Mouse (Mus musculus): Measurements from ENCODE around the gene Serpinb5. TPM values are rescaled to one million over a fixed set of nuclear protein-coding genes. Genes with fewer than 3 reads are reported as not detected.

The Serpinb5 gene
- not detected in 2 replicates for polyA plus RNA-seq (2016; fragmentation: Nextera tagmentation; extraction: Ambion mirVana)

DNA sequence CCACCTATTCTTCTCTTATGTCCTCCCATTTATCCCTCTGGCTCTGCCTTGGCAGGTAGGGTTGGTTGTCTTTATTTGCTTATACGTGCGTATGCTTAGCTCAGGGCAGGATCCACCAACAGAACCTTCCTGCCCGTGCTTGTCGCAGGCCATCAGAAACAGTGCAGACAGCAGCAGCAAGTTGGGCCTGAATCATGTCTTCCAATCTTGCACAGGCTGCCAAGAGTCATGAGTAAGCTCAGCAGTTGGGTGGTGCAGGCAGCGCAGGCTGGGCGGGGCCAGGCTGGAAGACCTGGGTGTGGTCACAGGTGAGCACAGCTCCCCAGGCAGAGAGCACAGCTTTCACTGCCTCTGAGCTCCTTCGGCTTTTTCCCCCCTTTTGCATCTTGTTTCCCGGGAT, at the start of gene Serpinb5:
TSS of gene Serpinb5 (plus strand) at position 327 of the 400 bp plus-strand sequence.
- H3K27me3 ChIP-seq (ENCODE audit: insufficient read depth, poor library complexity, severe bottlenecking) = no peaks in the 10 kb centered on the region
- no peaks in the 10 kb centered on the region for H3K4me1 ChIP-seq (replicated peaks)
- no peaks in the 10 kb centered on the region for H3K9me3 ChIP-seq
- 64% methylated on average over 8 of the region's 8 CpGs for WGBS
- no peak for DNase-seq (ENCODE audit: low spot score)
- H3K27ac ChIP-seq = no peak within 1 kb of the TSS
- no peaks in the 10 kb centered on the region for H3K36me3 ChIP-seq
- no peak within 1 kb of the TSS for H3K4me3 ChIP-seq

DNA sequence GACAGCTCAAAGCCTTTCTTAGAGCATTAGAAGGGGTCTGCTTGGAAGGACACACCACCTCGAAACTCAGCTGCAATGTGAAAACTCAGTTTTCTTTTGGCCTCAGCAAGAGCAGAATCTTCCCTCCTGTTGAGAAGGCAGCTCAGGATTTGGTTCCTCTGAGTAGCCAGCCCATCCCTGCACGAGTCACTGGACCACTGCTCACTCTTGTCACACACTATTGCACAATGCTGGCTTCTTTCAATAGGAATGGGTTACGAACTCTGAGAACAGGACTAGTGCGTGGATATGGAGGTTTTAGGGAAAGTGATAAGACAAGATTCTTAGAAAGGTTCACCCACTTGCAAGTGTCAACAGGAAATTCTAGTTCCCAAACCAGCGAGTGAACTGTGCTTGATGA, 46.1 kb upstream of the Serpinb5 start:
- H3K27me3 ChIP-seq (ENCODE audit: insufficient read depth, poor library complexity, severe bottlenecking) = no peaks in the 10 kb centered on the region
- H3K4me3 ChIP-seq = no peak overlapping the region
- no peaks in the 10 kb centered on the region for H3K36me3 ChIP-seq
- H3K4me1 ChIP-seq (replicated peaks) = no peaks in the 10 kb centered on the region
- H3K9me3 ChIP-seq = no peaks in the 10 kb centered on the region
- no peak for DNase-seq (ENCODE audit: low spot score)
- WGBS = 72% methylated on average over 5 of the region's 5 CpGs
- H3K27ac ChIP-seq = no peak overlapping the region

DNA sequence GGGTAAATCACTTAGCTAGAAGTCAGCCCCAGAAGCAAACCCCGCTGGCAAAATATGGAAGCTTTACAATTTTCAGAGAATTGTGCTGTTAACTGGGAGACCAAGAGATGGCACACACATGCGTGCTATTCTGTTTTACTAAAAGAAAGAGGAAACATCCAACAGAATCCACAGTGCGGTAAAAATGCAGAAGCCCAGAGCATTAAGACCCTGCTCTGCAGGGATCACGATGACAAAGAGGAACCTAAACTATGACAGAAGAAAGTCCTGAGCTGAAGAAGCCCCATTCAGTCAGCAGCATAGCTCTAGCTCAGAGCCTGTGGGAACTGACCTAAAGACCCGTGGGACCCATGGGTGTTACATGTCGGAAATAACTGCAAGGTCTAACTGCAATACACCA, 45.7 kb upstream of the Serpinb5 start:
- WGBS = 87% methylated on average over 6 of the region's 6 CpGs
- Histone ChIP-seq H3K4me1 (replicated peaks) (no peaks in the 10 kb centered on the region), H3K36me3 (no peaks in the 10 kb centered on the region)

DNA sequence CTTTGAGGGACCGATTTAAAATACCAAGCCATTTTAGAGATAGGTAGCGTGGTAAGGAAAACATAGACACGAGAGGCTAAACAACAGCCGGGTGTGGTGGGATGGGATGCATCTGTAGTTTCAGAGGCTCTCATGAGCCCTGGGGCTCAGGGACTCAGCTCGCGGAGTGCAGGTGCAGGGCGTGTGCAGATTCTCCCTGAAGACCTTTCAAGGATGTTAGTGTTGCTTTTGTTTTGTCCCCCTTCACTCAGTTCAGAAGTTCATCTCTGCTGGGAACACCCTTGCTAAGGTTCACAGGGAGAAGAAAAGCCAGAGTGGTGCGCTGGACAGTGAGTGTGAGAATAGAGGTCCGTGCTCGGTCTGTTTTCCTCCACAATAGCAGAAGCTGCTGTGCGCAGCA, 44.2 kb upstream of the Serpinb5 start:
- Histone ChIP-seq H3K27ac (no peak overlapping the region), H3K4me1 (replicated peaks) (no peaks in the 10 kb centered on the region), H3K4me3 (no peak overlapping the region), H3K36me3 (no peaks in the 10 kb centered on the region), H3K9me3 (no peaks in the 10 kb centered on the region), H3K27me3 (ENCODE audit: insufficient read depth, poor library complexity, severe bottlenecking) (no peaks in the 10 kb centered on the region)
- DNase-seq (ENCODE audit: low spot score) = no peak
- WGBS = 86% methylated on average over 11 of the region's 11 CpGs

More for the DNA sequence above, 45.7 kb upstream of the Serpinb5 start:
- H3K4me3 ChIP-seq = no peak overlapping the region
- DNase-seq (ENCODE audit: low spot score) = no peak
- no peak overlapping the region for H3K27ac ChIP-seq
- H3K9me3 ChIP-seq = no peaks in the 10 kb centered on the region
- H3K27me3 ChIP-seq (ENCODE audit: insufficient read depth, poor library complexity, severe bottlenecking) = no peaks in the 10 kb centered on the region

DNA sequence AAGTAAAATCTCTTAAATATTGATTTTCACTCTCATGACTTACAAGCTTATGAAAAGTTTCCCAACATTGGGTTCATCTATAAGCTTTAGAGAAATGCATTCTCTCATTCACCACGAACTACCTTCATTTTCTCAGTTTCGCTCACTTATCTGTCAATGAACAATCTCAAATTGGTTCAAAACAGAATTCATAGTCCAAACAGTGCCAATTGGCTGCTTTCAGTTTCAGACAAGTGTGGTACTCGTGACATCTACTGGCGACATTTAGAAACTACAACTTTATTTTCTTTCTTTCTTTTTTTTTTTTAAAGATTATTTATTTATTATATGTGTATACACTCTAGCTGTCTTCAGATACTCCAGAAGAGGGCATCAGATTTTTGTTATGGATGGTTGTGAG, 42.6 kb upstream of the Serpinb5 start:
- Histone ChIP-seq H3K4me1 (replicated peaks) (no peaks in the 10 kb centered on the region), H3K27me3 (ENCODE audit: insufficient read depth, poor library complexity, severe bottlenecking) (no peaks in the 10 kb centered on the region), H3K9me3 (no peaks in the 10 kb centered on the region), H3K4me3 (no peak overlapping the region), H3K36me3 (no peaks in the 10 kb centered on the region), H3K27ac (no peak overlapping the region)
- DNase-seq (ENCODE audit: low spot score) = no peak
- WGBS = 34% methylated on average over 4 of the region's 4 CpGs

DNA sequence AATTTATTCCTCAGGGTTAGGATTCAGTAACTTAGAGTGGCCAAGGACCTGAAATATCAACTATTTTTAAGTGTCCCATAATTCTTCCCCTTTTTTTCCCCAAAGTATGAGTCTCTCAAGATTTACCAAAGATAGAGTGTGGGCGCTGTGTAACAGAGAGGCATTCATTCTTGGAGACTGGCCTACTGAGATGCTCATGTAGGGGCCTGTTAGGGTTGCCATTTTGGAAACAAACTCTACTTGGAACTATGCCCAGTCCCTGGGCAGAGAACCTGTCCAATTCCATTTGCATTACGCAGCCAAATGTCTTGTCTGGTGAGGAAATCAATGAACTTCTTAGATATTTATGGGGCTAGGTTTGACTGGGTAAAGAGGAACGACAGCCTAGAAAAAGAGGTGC, 38.7 kb upstream of the Serpinb5 start:
- H3K4me3 ChIP-seq = no peak overlapping the region
- WGBS = 85% methylated on average over 3 of the region's 3 CpGs
- H3K4me1 ChIP-seq (replicated peaks) = no peaks in the 10 kb centered on the region
- no peak for DNase-seq (ENCODE audit: low spot score)
- no peaks in the 10 kb centered on the region for H3K36me3 ChIP-seq
- no peak overlapping the region for H3K27ac ChIP-seq
- H3K9me3 ChIP-seq = no peaks in the 10 kb centered on the region
- H3K27me3 ChIP-seq (ENCODE audit: insufficient read depth, poor library complexity, severe bottlenecking) = no peaks in the 10 kb centered on the region

DNA sequence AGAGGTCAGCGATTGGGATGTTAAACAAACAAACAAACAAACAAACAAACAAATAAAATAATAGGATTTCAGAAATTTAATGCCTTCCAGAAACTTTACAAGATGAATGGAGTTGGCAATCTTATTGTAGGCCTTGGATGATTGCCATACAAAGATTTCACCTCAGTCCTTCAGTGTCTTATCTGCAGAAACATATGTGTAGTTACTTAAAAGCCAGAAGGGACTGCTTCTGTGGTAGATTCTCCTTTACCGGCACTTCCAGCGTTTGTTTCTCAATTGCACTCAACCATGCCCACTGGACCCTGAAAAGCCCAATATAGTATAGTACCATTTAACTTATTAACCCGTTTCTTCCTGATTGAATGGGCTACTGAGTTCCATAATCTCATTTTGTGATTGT, 32.2 kb upstream of the Serpinb5 start:
- WGBS = 81% methylated on average over 4 of the region's 4 CpGs
- Histone ChIP-seq H3K36me3 (no peaks in the 10 kb centered on the region), H3K4me1 (replicated peaks) (no peaks in the 10 kb centered on the region), H3K4me3 (no peak overlapping the region), H3K27ac (no peak overlapping the region), H3K27me3 (ENCODE audit: insufficient read depth, poor library complexity, severe bottlenecking) (no peaks in the 10 kb centered on the region), H3K9me3 (no peaks in the 10 kb centered on the region)
- DNase-seq (ENCODE audit: low spot score) = no peak

DNA sequence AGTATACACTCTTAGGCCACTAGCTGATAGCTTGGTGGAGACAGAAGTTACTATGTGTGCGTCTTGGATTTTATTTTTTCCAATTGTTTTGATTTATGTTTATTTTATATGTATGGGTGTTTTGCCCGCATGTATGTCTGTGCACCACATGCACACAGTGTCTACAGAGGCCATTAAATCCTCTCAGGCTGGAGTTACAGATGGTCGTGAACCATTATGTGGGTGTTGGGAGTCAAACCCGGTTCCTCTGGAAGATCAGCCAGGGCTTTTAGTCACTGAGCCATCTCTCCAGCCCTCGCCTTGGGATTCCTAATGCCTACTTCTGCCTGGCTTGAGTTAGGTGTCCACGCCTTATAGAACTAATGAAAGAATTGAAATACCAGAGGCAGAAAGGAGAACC, 4.6 kb downstream of the Serpinb5 start:
- 89% methylated on average over 6 of the region's 6 CpGs for WGBS
- Histone ChIP-seq H3K36me3 (no peaks in the 10 kb centered on the region), H3K9me3 (no peaks in the 10 kb centered on the region), H3K27me3 (ENCODE audit: insufficient read depth, poor library complexity, severe bottlenecking) (no peaks in the 10 kb centered on the region), H3K27ac (no peak overlapping the region), H3K4me3 (no peak overlapping the region), H3K4me1 (replicated peaks) (no peaks in the 10 kb centered on the region)
- no peak for DNase-seq (ENCODE audit: low spot score)

DNA sequence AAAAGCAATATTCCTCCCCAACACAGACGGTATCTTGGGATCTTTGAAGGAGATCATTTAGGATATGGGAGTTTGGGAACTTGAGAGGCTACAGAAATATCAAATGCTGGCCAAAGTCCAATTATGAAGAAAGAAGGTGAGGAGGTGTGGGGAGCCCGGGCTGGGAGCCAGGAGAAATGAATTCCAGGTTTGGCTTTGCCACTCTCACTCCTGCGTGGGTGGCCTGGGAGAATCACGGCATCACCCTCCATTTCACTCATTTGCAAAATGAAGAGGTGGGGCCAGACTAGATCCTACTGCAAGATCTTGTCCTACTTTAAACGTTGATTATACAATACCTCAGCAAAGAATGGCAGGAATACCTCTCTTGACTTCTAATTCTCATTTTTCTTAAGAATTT, 5.1 kb downstream of the Serpinb5 start:
- Histone ChIP-seq H3K4me1 (replicated peaks) (no peaks in the 10 kb centered on the region), H3K36me3 (no peaks in the 10 kb centered on the region), H3K27me3 (ENCODE audit: insufficient read depth, poor library complexity, severe bottlenecking) (no peaks in the 10 kb centered on the region), H3K27ac (no peak overlapping the region), H3K9me3 (no peaks in the 10 kb centered on the region), H3K4me3 (no peak overlapping the region)
- 84% methylated on average over 5 of the region's 5 CpGs for WGBS
- no peak for DNase-seq (ENCODE audit: low spot score)

DNA sequence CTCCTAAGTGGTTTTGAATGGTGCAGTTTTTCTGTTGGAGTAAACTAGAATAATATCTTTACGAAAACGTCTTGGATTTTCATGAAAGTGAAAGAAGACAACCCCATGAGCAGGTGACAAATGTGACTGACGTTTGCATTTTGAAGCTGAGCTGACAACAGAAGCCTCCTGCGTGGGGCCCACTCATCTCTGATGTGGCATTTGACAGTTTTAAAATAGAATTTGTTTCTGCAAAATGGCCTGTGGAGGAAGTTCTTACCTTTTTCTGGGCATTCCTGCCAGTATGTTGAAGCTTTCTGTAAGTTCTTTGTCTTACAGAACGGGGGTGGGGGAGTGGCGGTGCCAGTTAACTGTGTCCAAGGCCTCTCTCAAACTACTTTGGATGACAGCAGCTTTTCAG, 5.8 kb downstream of the Serpinb5 start:
- Histone ChIP-seq H3K4me1 (replicated peaks) (no peaks in the 10 kb centered on the region), H3K4me3 (no peak overlapping the region), H3K9me3 (no peaks in the 10 kb centered on the region), H3K27me3 (ENCODE audit: insufficient read depth, poor library complexity, severe bottlenecking) (no peaks in the 10 kb centered on the region), H3K27ac (no peak overlapping the region), H3K36me3 (no peaks in the 10 kb centered on the region)
- WGBS = 84% methylated on average over 6 of the region's 6 CpGs
- no peak for DNase-seq (ENCODE audit: low spot score)

DNA sequence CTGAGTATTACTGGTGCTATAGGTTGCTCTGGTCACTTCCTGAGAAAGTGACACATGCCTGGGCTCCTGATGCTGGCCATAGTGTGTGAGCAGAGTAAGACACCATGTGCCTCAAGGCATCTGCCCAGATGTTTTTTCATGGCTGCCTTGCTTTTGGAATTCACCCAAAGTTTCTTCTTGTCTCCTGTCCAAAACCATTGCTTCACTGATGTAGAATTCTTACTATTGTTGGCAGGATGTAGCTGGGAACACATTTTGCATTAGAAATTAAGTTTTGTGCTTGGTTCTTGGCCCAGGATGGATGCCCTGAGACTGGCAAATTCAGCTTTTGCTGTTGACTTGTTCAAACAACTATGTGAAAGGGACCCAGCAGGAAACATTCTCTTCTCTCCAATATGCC, 9.0 kb downstream of the Serpinb5 start:
- no peak for DNase-seq (ENCODE audit: low spot score)
- no peaks in the 10 kb centered on the region for H3K36me3 ChIP-seq
- H3K27ac ChIP-seq = no peak overlapping the region
- no peaks in the 10 kb centered on the region for H3K4me1 ChIP-seq (replicated peaks)
- H3K27me3 ChIP-seq (ENCODE audit: insufficient read depth, poor library complexity, severe bottlenecking) = no peaks in the 10 kb centered on the region
- H3K9me3 ChIP-seq = no peaks in the 10 kb centered on the region
- no peak overlapping the region for H3K4me3 ChIP-seq

DNA sequence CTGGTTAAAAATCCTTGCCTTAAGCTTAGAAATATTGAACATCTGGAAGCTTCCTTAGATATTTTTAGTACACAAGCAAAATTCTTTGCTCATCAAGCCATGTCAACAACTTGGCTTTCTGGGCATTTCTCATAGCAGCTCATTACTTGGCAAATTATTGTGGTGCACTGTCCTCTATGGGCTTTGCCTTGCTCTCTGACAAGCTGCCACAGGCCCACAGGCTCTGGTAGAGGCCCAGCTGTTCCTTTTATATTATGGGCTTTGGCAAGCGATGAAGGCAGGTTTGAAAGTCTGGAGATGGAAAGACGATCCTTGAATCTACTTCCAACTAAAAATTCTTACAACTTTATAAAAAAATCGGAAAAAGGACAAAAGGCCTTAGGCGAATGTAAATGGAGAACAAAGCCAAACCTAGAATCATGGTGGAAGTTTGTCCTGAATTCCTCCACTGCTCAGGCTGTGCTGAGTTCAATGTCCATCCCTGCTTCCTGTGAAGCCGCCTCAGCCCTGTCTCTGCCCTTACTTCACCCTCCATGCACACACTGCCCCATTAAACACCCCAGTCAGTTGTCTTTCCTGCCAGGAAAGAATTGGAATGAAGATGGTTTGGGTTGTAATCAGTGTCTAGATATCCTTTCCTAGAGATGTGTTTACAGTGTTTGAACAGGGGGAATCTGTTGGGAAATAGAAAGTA, 14.4 kb downstream of the Serpinb5 start:
- no peak for DNase-seq (ENCODE audit: low spot score)
- Histone ChIP-seq H3K27ac (no peak overlapping the region), H3K27me3 (ENCODE audit: insufficient read depth, poor library complexity, severe bottlenecking) (no peaks in the 10 kb centered on the region), H3K9me3 (no peaks in the 10 kb centered on the region), H3K36me3 (no peaks in the 10 kb centered on the region), H3K4me1 (replicated peaks) (no peaks in the 10 kb centered on the region), H3K4me3 (no peak overlapping the region)
- WGBS = 90% methylated on average over 5 of the region's 5 CpGs

DNA sequence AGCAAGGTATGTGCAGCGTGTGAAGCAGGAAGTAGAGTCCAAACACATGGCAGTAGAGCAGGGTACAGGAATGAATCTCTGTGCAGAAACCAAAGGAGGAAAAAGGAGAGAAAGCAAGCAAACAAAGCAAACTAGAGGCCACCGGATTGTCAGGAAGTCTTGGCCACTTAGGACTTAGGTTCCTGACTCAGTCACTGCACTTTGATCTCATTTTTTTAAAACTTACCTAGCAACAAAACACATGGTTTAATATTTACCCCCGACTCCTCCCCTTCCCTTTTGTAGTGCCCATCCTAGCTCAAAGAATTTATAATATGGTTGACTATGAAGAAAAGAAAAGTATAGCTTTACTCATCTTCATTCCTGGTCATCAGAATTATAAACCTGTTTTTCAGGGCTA, 15.2 kb downstream of the Serpinb5 start:
- no peaks in the 10 kb centered on the region for H3K27me3 ChIP-seq (ENCODE audit: insufficient read depth, poor library complexity, severe bottlenecking)
- H3K27ac ChIP-seq = no peak overlapping the region
- DNase-seq (ENCODE audit: low spot score) = no peak
- no peaks in the 10 kb centered on the region for H3K4me1 ChIP-seq (replicated peaks)
- H3K36me3 ChIP-seq = no peaks in the 10 kb centered on the region
- H3K4me3 ChIP-seq = no peak overlapping the region
- 87% methylated on average over 3 of the region's 3 CpGs for WGBS
- no peaks in the 10 kb centered on the region for H3K9me3 ChIP-seq

DNA sequence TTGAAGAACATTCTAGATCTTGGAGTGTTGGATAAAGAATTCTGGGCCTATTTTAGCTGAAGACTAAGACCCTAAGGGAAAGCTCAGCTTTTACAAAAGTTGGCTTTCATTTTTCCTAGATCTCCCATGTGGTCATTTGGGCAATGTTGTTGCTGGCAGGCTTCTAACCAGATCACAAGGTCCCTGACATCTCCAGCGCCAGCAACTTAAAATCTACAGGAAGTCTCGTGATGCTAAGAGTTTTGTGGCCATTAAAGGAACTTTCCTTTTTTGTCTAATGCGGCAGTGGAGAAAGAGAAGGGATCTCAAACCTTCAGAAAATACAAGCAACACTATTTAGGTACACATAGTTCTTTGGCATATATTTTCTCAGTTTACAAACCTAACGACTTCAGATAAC, 21.8 kb downstream of the Serpinb5 start:
- no peak overlapping the region for H3K4me3 ChIP-seq
- WGBS = 81% methylated on average over 4 of the region's 4 CpGs

More for the DNA sequence above, 21.8 kb downstream of the Serpinb5 start:
- H3K36me3 ChIP-seq = no peaks in the 10 kb centered on the region
- no peaks in the 10 kb centered on the region for H3K27me3 ChIP-seq (ENCODE audit: insufficient read depth, poor library complexity, severe bottlenecking)
- no peaks in the 10 kb centered on the region for H3K4me1 ChIP-seq (replicated peaks)
- H3K9me3 ChIP-seq = no peaks in the 10 kb centered on the region
- no peak overlapping the region for H3K27ac ChIP-seq
- no peak for DNase-seq (ENCODE audit: low spot score)
